Mouse (Mus musculus) frontal cortex, postnatal 25 days (tissue): ENCODE measurements around the gene Tex36.
A peak's percentile ranks its signal among the peaks of the same experiment; 100 is the strongest.

Source experiments
- DNase-seq, 2 experiments: peaks; one replicate each; pipeline ENCODE4 v3.0.0; 2022; ENCODE audit warnings: low spot score in 2 of 2

The Tex36 gene

DNA sequence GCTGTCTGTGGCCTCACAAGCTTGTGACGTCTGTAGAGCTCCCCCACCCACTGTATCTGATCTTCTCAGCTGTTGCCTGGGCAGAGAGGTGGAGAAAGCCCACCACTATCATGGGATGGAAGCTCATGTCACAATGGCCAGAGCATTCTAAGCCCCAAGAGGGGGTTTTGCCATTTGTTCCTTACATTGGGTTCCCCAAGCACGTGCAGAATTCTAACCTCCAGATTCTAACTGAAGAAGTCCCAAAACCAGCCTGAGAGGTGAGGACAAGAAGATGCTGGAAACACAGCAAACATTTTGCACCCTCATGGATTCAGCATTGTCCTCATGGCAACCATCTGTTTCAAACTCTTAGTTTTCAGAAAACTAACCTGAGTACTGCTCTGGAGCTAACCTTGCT, at the start of gene Tex36:
Tex36 (minus strand) TSS at position 101 of the 400 bp plus-strand sequence.
- no peak for DNase-seq

GRCm38 (mm10) chr7:133645716-133646115, 43.8 kb upstream of the Tex36 start:
- DNase-seq: no peak

DNA sequence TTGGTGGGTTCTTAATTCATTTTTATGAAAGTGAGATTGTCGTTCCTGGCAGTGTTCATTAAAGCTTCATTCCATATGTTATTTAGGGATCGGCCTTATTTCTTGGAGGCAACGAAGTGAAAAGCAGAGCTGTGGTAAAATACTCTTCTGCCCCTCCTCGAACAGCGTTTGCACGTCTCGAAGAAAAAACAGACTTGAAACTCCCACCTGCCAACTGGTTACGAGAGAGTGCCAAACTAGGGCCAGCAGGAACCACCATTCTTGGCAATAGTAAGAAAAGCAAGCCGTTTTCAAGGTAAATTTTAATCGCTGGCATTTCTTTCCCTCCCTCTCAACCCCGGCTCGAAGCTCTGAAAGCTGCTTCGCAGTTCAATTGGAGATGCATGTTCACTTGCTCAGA, 36.9 kb upstream of the Tex36 start:
- peak; percentile 13 to 23 for DNase-seq

GRCm38 (mm10) chr7:133638306-133638705, 36.3 kb upstream of the Tex36 start:
- DNase-seq: no peak

GRCm38 (mm10) chr7:133637361-133638305, 35.7 kb upstream of the Tex36 start, which contains the start of gene Edrf1:
Gene Edrf1 (plus strand): TSS chr7:133637543.
- peak; percentile 91 to 94 for DNase-seq

GRCm38 (mm10) chr7:133636738-133637352, 34.9 kb upstream of the Tex36 start:
- peak; percentile 90 to 91 for DNase-seq

DNA sequence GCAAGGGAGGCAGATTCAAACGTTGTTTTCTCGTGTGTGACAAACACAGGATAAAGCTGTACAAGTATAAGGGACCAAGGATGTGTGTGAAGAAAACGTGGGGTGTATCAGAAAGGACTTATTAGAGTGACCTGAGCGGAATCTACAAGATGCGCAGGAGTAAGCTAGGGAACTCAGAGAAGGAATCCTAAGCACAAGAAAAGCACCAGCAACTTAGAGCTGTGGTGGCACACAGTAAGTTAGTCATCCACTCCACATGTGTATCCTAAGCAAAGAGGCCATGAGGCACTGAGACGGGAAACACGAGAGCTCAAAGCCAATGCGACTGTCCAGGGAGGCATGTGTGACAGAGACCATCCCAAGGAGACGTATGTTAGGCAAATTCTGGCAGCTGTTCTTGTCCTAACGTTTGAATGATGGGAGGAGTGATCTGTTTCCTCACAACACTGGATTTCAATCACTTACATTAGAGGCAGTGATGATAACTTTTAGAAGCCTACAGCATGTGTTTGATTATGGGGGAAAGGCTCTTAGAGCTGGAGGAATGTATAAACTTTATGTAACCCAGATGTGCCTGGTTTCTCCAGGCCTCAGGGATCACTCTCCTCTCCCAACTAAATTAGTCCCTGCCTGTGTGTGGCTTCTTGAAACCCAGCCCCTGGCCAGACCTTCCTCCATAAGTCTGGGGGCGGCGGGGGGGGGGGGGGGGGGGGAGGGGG, 33.1 kb upstream of the Tex36 start:
- no peak for DNase-seq

GRCm38 (mm10) chr7:133632476-133632875, 30.5 kb upstream of the Tex36 start:
- DNase-seq: peak; percentile 48 to 50

DNA sequence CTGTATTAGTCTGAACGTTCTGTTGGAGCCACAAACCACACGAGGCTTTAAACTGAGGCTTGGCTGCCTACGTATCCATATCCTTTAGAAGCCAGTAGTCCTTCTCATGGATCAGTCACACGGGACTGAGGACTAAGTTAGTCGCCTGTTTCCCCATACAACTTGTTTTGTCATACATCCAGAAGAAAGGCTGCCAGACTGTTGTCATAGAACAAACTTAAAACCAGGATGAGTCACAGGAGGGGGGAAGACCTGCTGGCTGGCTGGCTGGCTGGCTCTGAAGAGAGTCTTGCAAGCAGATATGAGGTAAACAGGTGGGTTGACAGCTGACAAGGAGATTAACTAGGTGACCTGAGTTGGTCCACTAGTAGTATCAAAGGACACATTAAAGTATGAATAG, 28.9 kb upstream of the Tex36 start:
- no peak for DNase-seq

DNA sequence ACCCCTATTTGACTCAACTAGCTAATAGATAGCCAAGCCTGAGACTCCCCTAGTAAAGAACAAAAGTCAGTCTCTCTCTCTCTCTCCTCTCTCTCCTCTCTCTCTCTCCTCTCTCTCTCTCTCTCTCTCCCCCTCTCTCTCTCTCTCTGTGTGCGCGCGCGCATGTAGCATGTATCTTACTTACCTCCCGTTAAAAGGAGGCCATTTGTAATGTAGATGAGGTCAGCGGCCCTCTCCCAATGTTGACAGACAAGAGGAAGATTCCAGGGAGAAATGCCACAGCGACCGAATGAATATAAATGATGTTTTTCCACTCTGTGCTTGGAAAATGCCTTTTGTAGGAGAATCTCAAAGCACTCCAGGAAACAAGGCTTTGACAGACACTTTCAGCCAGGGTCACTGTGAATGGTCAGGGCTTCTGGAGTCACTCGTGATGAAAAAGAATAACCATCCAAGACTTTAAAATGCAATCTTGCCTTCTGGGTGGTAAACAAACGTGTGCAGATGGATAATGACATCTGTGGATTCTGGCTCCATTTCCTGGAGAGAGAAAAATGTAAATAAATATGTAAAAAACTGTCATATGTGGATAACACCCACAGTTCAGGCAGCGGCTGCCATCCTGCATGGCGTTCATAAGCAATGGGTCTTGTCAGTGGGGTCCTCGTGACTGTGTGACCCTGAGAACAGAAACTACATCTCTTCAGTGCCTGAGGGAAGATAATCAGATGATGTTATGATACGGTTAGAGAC, 25.4 kb upstream of the Tex36 start:
- DNase-seq: no peak

GRCm38 (mm10) chr7:133623226-133623625, 21.3 kb upstream of the Tex36 start:
- DNase-seq: no peak

GRCm38 (mm10) chr7:133620721-133621120, 18.8 kb upstream of the Tex36 start:
- no peak for DNase-seq

DNA sequence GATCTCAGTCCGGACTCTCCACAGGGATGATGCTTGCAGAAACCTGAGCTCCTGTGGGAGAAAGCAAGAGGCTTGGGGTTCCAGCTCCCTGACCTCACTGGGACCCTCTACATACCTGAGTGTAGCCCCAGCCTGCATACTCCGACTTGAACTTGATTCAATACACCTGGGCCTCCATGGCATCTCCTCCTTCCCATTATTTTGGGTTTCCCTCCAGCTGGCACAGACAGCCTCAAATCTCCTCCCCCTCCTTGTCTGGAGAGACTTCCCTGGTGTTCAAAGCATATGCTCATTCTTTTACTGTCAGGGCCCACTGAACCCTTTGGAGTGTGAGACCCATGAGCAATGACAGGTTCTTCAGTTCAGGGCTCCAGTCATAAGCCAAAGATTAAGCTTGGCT, 11.0 kb upstream of the Tex36 start:
- DNase-seq: no peak

DNA sequence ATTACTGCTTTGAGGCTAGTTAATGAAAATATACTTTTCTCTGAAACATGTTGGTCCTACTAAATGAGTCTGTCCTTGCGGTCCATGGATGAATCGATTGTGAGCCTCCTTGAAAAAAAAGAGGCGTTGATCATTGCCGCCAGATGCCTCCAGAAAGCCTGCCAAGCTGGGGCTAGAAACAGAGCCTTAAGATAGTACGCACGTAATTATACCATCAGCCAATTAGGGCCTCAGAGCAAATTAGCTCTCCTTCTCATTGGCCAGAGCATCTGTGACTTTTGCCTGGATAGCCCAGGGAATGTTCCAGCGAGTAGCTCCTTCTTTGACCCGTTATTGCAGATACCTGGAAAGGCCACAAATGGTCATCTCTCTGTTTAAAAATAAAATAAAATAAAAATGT, 7.6 kb upstream of the Tex36 start:
- DNase-seq: no peak

GRCm38 (mm10) chr7:133608631-133609340, 6.8 kb upstream of the Tex36 start:
- DNase-seq: no peak

DNA sequence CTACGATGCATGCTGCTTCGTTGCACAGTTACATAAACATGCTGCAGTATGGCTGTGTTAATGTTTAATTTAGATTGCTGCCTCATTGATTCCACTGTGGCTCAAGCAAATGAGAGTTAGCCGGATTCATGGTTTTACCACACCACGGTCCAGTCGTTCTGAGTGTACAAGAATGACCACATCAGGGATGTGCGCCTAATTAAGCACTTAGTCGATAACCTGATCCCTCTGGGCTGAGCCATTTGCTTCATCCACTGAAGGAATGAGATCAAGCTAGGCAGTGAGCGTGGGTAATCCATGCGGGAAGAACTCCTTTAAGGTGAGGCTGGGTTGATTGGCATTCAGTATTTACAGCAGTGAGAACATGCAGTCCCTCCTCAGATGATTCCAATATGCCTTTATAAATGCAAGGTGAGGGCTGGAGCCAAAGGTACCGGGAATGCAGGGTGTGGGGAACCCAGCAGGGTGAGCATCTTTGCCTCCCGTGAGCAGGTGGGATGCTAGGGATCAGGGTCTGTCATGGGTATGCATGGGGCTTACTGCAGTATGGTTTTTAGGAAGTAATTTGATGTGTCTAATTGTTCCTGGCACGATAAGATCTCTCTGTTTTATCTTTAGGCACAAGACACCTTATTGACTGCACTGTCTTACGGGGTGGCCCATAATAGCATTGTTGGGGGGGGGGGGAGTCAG, 6.1 kb upstream of the Tex36 start:
- no peak for DNase-seq

DNA sequence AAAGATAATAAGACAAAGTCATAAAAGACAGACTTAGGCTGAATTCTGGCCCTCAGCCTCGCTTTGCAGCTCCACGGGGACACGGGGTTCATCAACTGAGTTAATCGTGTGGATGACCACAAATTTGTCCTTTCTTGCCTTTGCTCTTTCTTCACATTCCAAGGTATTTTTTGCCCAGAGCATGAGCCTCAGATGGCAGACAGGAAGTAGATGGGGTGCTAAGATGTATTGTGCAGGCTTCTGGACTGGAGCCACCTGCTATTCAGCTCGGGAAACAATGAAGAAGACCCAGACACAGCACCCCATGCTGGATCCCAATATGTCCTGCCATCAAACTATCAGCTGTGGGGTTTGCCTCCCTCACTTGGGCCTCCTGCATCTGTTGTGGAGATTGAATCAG, 5.4 kb upstream of the Tex36 start:
- no peak for DNase-seq

DNA sequence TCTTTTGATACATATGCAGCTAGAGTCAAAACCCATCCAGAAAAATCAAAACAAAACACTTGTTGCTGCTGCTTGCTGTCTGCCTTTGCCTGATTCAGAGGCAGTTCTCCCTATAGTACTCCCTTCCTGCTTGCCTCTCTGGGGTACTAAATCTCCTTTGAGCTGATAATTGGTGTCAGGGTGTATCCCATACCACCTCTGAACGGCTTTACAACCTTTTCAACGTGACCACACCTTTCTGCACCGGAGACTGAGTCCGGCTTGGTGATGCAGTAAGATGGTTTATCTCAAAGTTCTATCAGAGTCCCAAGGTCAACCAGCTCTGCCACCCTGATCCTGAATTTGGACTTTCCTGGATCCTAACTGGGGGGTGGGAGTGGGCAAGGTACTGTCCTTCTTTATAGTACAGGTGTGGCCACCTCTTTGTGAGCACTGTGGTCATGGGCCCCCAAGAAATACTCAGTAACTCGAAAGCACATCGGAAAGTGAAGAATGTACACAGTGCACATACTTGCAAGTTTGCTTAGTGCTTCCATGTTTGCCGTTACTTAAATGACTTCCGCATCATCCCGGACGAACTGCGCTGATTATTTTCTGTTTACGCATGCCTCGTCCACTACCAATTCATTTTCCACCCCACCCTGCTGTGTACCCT, 2.6 kb upstream of the Tex36 start:
- no peak for DNase-seq

DNA sequence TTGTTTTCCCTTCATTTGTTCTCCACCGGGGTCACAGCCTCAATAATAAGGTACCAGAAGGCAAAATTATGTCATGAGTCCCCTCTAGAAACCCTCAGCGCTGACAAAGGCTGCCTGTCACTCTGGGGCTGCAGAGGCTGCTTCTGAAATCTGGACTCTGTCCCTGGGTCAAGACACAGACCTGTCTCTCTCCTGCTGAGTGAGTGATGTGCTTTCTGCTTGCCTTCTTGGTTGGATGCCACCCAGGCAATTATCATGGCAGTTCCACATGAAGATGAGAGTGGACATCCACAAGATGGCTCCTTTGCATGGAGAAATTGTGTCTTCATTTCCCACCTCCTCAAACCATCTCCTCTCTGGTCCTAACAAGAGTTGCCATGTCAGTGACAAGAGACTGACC, 1.2 kb upstream of the Tex36 start:
- no peak for DNase-seq

DNA sequence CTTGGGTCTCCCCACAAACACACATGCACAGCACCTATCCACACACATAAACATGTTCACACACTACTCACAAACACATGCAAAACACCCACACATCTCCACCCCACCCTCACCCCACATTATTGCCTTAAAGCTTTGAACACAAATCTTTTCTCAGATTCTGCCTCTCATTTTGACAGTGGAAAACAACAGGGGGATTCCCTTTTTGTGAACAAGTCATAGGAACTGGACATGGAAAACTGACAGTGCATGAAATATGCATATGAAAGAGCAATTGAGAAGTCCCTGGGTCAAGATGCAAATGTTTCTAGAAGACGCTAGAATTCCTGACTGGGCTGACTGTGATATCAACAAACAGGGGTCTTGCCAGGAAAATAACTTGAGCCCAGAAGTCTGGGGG, 1.4 kb downstream of the Tex36 start:
- no peak for DNase-seq
